Mouse (Mus musculus) 3T3-L1 (cell line): ENCODE results near the gene Otud3.

Experiments used
- DNase-seq: peaks from one replicate; pipeline ENCODE4 v3.0.0-alpha.2; 2015; ENCODE audit warnings: low read depth, low spot score

The Otud3 gene

DNA sequence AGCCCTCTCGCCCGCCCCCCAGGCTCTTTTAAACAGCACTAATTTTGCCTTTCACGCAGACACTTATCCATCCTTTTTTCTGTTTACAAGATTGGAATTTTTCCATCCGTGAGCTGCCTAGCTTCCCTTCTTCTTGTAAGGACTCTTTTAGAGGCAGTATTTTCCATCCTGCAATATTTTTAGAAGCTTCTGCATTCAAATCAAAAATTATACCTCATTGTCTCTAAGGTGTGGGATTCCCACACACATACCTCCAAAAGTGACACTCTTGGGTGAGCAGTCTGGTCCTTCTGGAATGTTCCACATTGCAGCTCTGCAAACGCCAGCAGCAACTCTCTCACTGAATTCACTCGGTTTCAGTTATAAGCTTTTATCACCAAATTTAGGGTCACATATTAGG is 60.8 kb downstream of the Otud3 start:
- no peak for DNase-seq

- peak; percentile 75 for DNase-seq
Measured at GRCm38 (mm10) chr4:138851463-138851862, 62.3 kb downstream of the Otud3 start.
